Mouse (Mus musculus): ENCODE measurements around the gene Gas2l1. TPM values are rescaled to one million over a fixed set of nuclear protein-coding genes. Genes with fewer than 3 reads are reported as not detected.
A peak's percentile ranks its signal among the peaks of the same experiment; 100 is the strongest.

The Gas2l1 gene
- total RNA-seq, 2 experiments from 2014 or later: 25.1 to 28.5 TPM

DNA sequence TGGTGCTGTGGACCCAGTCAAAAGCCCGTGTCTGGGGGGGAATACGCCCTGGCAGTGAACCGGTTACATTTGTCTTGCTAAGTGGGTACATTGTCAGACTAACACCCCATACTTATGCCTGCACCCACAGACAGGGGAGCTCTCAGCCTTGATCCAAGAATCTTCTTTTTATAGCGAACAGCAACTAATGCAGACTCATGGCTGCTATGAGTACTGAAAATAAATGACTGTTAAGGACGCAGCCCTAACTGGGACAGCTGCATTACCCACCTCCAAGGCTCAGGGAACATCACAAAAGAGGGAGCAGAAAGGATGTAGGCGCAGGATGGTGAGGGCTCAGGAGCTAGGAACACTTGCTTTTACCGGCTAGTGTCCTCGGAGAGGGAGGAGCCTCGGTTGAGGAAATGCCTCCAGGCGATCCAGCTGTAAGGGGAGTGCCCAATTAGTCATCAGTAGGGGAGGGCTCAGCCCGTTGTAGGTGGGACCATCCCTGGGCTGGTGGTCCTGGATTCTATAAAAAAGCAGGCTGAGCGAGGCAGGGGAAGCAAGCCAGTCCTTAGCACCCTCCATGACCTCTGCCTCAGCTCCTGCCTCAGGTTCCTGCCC, 18.7 kb downstream of the Gas2l1 start:
- no peak for DNase-seq (ENCODE audit: low spot score in 2 of 2)

DNA sequence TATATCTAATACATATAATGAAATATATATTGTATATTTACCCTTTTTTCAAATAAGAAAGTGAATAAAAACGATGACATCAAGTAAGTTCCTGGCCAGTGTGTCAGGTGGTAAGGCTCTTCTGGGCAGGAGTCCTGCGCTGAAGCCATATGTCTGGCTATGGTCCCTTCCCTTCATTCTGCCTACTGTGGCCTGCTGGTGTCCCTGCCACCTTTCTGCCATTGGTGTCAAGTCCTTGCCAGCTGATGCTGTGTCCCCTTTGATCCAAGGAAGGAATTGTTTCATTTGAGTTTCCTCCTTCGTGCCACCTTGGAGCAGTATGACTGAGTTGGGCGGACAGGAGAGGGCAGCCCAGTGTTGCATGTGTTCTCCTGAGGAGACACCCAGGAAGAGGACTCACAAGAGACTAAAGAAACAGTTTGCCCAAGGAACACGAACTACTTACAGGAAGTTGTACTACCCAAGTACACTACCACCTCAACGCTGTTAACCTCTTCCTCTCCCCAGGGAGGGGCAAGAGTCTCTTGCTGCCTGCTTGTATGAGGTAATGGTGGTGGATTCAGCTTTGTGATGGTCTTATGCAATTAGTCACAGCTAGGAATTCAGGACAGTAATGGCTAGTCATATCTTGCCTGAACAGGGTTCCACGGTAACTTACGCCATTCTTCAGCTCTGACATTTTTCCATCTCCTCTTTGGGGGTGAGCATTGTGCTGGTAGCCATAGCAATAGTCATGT, 22.3 kb downstream of the Gas2l1 start:
- no peak for DNase-seq (ENCODE audit: low spot score in 2 of 2)

DNA sequence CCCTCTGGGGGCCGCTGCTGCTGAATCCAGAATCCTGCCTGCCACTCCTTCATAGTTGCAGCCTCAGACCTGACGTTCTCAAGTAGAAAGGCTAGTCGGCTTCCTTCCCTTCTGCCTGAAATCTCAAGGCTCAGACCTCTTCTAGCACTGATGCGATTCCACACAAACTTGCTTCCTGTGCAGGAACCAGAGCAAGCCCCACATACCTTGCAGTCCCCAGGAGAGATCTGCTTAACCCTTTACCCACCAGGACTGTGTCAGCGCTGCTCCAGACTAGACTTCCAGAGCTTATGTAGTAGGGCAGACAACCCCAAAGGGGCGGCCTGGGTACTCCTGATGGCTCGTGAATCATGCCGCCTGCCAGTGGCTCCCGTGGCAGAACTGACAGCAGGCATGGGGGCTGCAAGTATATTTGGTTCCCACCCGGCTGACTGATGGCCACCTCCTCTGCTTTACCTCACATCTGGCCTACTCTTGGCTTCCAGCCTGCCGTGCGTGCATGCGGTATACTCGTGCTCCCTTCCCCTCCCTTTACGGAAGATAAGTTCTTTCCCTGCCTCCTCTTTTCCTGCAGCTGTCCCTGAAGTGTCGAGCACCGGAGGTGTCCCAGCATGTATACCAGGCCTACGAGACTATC, 23.9 kb downstream of the Gas2l1 start:
- no peak for DNase-seq (ENCODE audit: low spot score in 2 of 2)

DNA sequence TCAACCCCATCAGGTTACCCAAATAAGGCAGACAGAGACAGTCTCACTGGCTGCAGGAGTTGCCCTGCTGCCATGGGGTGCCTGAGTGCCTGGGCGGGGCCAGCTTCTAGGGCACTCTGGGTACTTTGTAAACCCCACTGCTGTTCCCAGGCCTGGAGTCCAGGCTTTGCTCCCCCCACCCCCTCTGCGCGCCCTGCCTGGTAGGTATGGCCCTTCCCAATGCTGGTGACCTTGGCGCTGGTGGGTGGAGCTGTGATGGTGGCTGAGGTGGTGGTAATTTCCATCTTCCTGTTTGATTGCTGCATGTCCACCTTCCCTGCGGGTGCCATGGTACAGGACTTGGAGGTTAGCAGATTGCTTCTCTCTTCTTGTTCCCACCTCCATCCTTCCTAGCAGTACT, 24.5 kb downstream of the Gas2l1 start:
- no peak for DNase-seq (ENCODE audit: low spot score in 2 of 2)

DNA sequence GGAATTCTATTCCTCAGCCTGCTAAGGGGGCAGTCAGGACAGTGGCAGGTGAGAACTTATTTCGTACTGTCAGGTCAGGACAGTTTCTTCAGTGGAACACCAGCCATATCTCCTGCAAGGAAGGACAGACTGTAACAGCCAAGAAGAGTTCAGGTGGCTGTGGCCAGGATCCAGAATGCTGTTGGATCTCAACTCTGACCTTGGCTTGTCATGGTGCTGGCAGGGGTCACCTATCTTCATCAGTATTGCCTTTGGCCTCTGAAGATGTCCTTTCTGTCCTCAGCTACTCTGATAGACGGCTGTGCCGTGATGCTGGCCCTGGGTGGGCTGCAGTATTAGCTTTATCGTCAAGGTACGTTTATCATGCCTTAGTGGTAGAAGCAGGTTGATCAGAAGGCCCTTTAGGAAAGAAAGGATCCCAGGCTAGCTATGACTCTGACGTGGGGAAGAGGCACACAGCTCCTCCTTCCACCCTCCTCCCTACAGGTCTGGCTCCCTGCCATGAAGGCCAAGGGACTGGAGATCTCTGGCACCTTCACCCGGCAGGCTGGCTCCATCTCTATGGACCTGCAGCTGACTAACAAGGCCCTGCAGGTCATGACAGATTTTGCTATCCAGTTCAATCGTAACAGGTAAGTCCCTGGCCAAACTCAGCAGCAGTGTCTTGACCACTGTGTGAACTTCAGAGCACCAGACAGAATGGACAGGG, 27.8 kb downstream of the Gas2l1 start:
- DNase-seq (ENCODE audit: low spot score in 2 of 2): no peak

DNA sequence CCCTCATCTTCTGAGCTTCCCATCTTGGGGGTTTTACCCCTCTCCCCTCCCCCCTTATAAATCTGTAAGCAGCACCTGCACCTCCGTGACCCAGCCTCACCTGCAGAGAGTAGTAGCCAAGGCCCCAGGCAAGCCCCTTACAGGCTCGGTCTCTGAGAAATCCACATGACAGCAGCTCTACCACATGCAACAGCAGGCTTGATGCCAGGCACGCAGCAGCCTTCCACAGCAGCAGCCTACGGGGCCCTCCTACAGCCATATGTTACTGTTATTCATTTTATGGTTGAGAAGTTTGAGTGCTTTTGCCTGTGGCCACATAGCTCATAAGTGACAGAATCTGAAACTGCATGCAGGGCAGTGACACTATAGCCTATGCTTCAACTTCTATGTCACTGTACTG, 29.7 kb downstream of the Gas2l1 start:
- no peak for DNase-seq (ENCODE audit: low spot score in 2 of 2)

DNA sequence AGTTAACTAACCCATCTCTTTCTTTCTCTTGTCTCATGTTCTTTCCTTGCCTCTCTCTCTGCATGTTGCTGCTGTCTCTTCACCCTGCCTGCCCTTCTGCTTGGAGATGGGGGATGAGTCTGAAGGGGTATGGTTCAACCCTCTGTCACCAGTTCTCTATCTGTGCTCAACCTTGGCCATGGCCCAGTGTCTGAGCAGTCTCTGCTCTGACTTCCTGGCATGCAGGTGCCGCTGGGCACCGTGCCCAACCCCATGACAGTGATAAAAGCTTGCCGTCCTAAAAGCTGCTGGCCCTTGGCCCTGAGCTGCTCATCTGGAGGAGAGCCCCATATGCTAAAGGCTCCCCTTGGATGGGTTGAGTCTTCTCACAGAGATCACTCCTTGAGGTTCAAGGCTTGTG, 32.0 kb downstream of the Gas2l1 start:
- no peak for DNase-seq (ENCODE audit: low spot score in 2 of 2)

DNA sequence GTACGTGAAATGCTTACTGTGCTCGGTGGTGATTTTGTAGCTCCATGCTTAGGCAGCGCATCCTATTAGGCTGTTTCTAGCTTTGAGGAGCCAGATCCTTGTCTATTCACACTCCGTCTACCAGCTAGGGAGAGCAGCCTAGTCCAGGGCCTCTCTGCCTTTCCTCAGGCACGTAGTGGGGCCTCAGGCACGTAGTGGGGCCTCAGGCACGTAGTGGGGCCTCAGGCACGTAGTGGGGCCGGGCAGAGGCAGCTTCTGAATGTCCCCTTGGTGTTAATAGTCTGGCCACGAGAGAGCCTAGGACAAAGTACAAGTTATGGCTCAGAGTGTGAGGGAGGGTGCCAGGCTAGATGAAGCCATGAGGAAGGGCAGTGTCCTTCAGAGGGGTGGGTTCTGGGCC, 32.4 kb downstream of the Gas2l1 start:
- no peak for DNase-seq (ENCODE audit: low spot score in 2 of 2)

DNA sequence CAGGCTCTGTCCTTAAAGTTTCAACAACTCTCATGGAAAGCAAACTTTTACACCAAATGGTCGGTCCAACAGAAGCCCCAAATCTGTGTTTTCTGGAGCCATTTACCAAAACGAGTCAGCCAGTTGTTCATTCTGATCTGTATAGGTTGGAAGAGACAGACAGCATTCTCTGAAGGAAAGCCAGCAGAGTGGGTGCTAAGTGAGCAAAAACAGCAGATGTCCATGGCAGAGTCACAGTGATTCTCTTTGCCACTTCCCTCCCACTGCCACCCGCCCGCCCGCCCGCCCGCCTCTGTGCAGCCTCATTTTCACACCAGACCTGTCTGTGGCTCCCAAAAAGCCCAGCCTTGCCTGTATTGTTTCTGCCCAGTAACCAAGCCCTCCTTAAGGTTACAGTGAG, 36.9 kb downstream of the Gas2l1 start:
- no peak for DNase-seq (ENCODE audit: low spot score in 2 of 2)

DNA sequence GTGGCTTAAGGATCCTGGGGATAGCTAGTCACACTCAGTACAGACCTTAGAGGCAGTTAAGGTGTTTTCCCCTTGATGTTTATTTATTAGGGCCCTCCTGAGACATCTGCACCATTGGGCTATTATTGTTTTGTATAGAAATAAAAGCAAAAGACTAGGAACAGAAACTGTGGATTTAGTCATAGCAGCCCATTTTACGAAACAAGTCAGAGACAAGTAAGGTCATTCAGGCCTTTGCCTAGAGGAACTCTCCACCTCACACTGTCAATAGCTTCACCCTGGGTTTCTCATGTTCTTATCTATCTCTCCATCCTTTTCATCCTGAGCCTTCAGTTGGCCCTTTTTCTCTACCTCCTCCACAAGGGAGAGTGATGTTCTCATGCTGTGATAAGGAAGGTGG, 40.0 kb downstream of the Gas2l1 start:
- no peak for DNase-seq (ENCODE audit: low spot score in 2 of 2)

DNA sequence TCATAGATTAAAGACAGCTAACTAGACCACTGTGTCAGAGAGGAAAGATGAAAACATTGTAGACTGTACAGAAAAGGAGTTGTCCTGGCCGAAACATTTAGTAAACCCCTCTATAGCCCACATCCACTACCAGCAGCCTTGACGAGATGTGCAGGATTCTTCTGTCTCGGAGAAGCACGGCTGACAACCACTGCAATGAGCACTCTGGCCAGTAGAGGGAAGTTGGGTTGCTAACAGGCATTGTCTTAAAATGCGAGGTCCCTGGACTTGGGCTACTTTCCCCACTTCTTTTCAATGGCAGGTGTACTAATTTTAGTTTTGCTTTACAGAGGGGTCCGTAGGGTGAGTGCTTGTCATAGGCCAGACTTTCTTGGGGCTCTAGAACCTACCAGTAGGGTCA, 47.6 kb downstream of the Gas2l1 start:
- DNase-seq (ENCODE audit: low spot score in 2 of 2): no peak

DNA sequence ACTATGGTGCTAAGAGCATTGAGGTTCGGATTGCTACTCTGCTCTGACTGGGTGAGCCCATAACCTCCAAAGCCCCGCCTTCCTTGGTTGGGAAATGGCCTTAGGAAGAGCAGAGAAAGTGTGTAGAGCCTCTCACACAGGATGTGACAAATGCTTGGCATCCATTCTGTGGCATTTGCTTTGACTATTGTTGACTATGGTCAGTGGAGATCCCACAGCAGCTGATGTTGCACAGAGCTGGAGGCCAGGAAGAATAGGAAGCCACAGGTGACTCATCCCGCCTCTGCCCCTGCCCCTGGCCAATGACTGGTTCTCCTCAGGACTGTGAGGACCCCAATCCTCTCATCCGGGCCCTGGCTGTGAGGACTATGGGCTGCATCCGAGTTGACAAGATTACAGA, 48.8 kb downstream of the Gas2l1 start:
- no peak for DNase-seq (ENCODE audit: low spot score in 2 of 2)

DNA sequence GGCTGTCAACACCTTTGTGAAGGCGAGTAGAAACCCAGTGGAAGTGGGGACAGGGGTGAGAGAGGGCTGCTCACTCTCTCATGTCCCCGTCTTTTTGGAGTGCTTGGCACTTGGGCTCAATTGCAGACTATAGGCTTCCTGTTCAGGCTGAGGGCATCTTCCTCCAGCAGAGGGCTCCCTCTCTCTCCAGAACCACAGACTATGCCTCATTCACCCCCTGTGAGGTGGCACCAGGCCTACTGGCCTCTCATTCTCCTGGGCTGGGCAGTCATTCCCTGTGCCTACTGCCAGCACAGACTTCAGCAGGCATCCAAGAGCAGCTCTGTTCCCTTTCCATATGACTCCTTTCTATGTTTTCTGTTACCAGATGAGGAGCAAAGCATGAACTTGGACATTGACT, 49.4 kb downstream of the Gas2l1 start:
- DNase-seq (ENCODE audit: low spot score in 2 of 2): peak in 1 of 2 experiments; percentile 59

DNA sequence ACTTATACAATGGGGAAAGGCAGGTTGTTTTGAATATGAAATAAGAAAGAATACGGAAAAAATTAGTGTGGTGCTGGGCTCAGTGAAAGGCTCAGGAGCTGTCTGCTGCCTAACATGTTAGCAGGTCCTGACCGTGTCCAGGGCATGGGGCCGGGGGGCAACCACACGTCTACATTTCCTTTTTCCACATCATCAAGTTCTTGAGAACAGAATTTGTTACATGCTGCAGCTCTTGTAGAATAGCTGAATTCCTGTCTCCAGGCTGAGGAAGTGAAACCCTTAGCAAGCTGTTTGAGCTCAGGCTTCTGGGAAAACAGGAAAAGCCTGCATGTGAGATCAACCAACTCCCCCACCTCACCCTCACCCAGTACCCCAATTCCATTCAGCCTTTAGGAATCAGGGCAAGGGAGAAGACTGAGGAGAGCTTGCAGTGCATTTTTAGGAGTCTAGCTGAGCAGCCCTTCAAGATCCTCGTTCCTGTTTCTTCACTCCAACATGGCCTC, 52.9 kb downstream of the Gas2l1 start:
- no peak for DNase-seq (ENCODE audit: low spot score in 2 of 2)

DNA sequence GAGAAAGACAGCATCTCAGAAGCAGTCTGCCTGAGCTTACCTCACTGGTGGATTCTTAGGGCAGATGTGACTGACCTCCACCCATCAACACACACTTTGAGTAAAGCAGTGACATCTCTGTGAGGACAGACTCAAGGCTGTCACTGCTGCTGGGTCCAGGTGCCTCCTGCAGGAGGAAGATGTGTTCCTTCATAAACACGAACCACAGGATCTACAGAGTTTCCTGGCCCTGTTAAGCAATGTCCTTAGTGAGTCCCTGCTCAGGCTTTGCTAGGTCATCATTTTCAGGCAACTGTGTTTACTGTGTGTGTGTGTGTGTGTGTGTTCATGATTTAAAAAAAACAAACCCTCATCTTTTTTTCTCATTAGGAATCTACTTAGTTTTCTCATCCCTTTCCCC, 53.6 kb downstream of the Gas2l1 start:
- no peak for DNase-seq (ENCODE audit: low spot score in 2 of 2)

DNA sequence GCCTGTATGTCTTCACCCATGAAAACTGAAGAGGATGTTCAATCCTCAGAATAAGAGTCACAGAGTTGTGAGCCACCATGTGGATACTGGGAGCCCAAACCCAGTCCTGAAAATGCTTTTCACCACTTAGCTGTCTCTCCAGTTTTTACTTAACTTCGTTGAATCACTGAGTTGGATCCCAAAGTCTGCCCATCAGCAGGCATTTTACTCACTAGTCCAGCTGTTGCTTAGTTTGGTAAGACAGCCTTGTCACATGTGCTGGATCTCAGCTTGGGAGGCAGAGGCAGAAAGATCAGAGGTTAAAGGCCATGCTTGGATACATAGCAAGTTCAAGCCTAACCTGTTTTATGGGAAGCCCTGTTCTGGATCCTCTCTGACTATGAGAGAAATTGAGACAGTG, 54.9 kb downstream of the Gas2l1 start:
- DNase-seq (ENCODE audit: low spot score in 2 of 2): no peak

DNA sequence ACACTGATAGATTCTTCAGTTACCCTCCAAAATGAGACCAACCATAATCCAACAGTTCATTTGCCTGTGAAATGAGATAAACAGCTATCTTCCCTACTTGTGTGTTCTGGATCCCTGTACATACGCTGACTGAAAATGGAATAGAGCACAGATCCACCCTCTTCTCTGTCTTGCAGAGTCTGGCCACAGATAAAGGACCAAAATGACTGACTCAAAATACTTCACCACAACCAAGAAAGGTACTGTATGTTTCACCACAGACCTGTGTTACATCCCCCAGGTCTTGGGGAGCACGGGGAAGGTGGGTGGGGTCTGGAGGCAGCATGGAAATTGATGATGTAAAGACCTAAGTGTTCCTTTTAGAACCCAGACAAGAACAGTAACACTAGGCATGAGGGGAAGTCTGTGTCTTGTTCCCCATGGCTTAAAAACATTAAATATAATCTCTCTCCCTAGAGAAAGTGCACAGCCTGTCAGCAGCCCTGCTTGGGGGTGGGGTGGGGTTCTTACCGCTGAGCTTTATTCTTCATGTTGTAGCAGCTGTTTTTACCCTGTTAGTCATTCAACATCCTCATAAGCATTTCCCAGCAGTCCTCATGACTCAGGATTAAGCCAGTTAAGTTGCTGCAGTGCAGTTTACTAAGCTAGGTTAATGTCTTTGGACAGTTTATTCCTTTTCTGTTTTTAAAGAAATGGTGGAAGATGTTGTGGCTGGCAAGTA, 55.6 kb downstream of the Gas2l1 start:
- DNase-seq (ENCODE audit: low spot score in 2 of 2): no peak

DNA sequence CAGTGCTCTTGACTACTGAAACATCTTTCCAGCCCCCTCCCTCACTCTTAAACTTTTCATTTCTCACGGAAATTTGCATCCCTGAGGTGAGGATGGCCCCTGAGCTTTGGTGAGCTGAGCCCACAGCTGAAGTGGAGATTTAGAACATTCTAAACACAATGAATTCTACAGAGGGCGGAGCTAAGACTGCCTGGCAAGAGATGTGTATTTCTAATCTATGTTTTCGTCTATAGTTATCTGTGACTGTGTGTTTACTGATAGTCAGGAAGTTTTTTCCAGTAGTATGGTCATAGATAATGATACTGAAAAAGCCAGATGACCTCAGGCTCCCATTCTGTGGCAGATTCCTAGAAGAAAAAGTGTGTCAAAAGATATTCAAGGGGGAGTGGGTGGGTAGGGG, 56.3 kb downstream of the Gas2l1 start:
- no peak for DNase-seq (ENCODE audit: low spot score in 2 of 2)

DNA sequence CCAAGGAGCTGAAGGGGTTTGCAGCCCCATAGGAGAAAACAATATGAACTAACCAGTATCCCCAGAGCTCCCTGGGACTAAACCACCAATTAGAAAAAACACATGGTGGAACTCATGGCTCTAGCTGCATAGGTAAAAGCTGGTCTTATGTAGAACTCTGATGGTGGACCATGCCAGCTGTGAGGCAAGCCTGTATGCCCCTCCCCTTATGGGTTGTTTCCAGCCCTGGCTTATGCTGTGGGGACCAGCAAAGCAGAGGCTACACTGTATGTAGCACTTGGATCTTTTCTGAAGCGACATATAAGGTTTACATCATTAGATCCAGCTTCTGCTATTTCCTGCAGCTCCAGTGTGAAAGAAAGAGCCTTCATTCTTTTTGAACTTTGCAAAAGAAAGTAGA, 57.9 kb downstream of the Gas2l1 start:
- no peak for DNase-seq (ENCODE audit: low spot score in 2 of 2)

DNA sequence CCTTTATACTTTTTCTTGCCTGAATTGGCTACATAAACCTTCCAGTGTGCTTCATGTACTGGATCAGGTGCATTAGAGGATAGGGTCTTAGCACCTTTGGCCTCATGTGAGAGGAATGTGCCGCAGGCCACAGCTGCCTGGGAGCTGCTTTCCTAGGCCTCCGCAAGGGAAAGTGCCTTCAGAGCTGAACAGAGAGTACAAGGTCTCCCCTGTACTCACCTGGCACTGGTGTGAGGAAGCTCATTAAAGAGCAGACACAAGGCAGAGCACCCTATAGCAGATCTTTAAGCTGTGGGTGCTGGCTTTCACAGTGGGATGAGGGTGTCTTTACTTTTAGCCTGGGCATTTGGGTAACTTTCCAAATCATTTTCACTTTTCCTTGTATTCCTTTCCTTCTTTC, 59.6 kb downstream of the Gas2l1 start:
- no peak for DNase-seq (ENCODE audit: low spot score in 2 of 2)

All from gastrocnemius, postnatal 4 days (tissue).